Mouse (Mus musculus): ENCODE results near the gene Becn1.

- TF ChIP-seq CTCF (IDR thresholded peaks at IDR 0.05; ENCODE audit: extremely low read depth, insufficient read depth, low read length) (no peak), POLR2A (IDR thresholded peaks at IDR 0.05; ENCODE audit: extremely low read depth, insufficient read depth, low read length) (no peak)
Observed at GRCm38 (mm10) chr11:101311083-101311482, 9.0 kb upstream of the Becn1 start.
